Mouse (Mus musculus) left cerebral cortex, postnatal 4 days (tissue): ENCODE data around the gene Olfr152. TPM values are rescaled to one million over a fixed set of nuclear protein-coding genes. Genes with fewer than 3 reads are reported as not detected.

Source experiments
- DNase-seq: peaks from one replicate; pipeline ENCODE4 v3.0.0-alpha.2; 2022
- intact Hi-C: fragments of 180-260 bp; cut with DNase I; formaldehyde crosslinking; loops from one replicate; pipeline ENCODE4 v1.15.1; 2025
- total RNA-seq, 2 experiments: library from RNA; stranded (reverse); gene quantifications; 2 replicates each; pipeline ENCODE4 v1.2.3; 2021

Gene Olfr152
- total RNA-seq, result not detected

- intact Hi-C loops, result no loop called here
- no peak for DNase-seq
These were observed at the start of gene Olfr152 for GRCm38 (mm10) chr2:87779183-87779582. Gene Olfr152 (plus strand): TSS chr2:87779483.

GRCm38 (mm10) chr2:87739878-87740277 is 39.4 kb upstream of the Olfr152 start, which contains the start of gene Olfr1138:
Gene Olfr1138 (minus strand): TSS chr2:87739978.
- DNase-seq, result no peak
- intact Hi-C loops, result no loop called here

- intact Hi-C loops, result no loop called here
- no peak for DNase-seq
These were observed 35.8 kb upstream of the Olfr152 start, which contains the start of gene Olfr1140 for GRCm38 (mm10) chr2:87743452-87743851. Gene Olfr1140 (plus strand): TSS chr2:87743752.

- intact Hi-C loops, result no loop called here
- no peak for DNase-seq
These were observed 25.4 kb upstream of the Olfr152 start, which contains the start of gene Olfr1141 for GRCm38 (mm10) chr2:87753891-87754290. Gene Olfr1141 (minus strand): TSS chr2:87753991.

GRCm38 (mm10) chr2:87776143-87776542 is 3.1 kb upstream of the Olfr152 start:
- intact Hi-C loops, result no loop called here
- DNase-seq, result no peak

GRCm38 (mm10) chr2:87800292-87800691 is 21.0 kb downstream of the Olfr152 start, which contains the start of gene Olfr1143:
Gene Olfr1143 (plus strand): TSS chr2:87800592.
- DNase-seq, result no peak
- intact Hi-C loops, result no loop called here

- no peak for DNase-seq
- intact Hi-C loops, result no loop called here
These were observed 30.2 kb downstream of the Olfr152 start, which contains the start of gene Olfr1145 for GRCm38 (mm10) chr2:87809522-87809921. Gene Olfr1145 (plus strand): TSS chr2:87809822.

- no peak for DNase-seq
- intact Hi-C loops, result no loop called here
These were observed 51.0 kb downstream of the Olfr152 start, which contains the start of gene Olfr1148 for GRCm38 (mm10) chr2:87830233-87830632. Gene Olfr1148 (plus strand): TSS chr2:87830533.

Other genes starting within 250 kb of the Olfr152 start
- not detected for gene Olfr153, start 247.7 kb upstream of the Olfr152 start, total RNA-seq
- gene Olfr1128, start 233.9 kb upstream of the Olfr152 start, total RNA-seq, result not detected
- gene Olfr1129, start 205.6 kb upstream of the Olfr152 start, total RNA-seq, result not detected
- not detected for gene Olfr1130, start 173.3 kb upstream of the Olfr152 start, total RNA-seq
- not detected for gene Olfr1131, start 152.4 kb upstream of the Olfr152 start, total RNA-seq
- gene Olfr1132, start 141.9 kb upstream of the Olfr152 start, total RNA-seq, result not detected
- gene Olfr1133, start 132.1 kb upstream of the Olfr152 start, total RNA-seq, result not detected
- gene Olfr1134, start 121.0 kb upstream of the Olfr152 start, total RNA-seq, result not detected
- gene Olfr1135, start 105.8 kb upstream of the Olfr152 start, total RNA-seq, result not detected
- not detected for gene Olfr1136, start 85.5 kb upstream of the Olfr152 start, total RNA-seq
- not detected for gene Olfr1137, start 66.3 kb upstream of the Olfr152 start, total RNA-seq
- gene Olfr1138, start 39.5 kb upstream of the Olfr152 start, total RNA-seq, result not detected
- gene Olfr1140, start 35.7 kb upstream of the Olfr152 start, total RNA-seq, result not detected
- gene Olfr1141, start 25.5 kb upstream of the Olfr152 start, total RNA-seq, result not detected
- gene Olfr1143, start 21.1 kb downstream of the Olfr152 start, total RNA-seq, result not detected
- gene Olfr1145, start 30.3 kb downstream of the Olfr152 start, total RNA-seq, result not detected
- gene Olfr1148, start 51.0 kb downstream of the Olfr152 start, total RNA-seq, result not detected
- gene Olfr1150-ps1, start 64.5 kb downstream of the Olfr152 start, total RNA-seq, result not detected
- not detected for gene Olfr1151, start 76.4 kb downstream of the Olfr152 start, total RNA-seq
- gene Olfr1152, start 87.0 kb downstream of the Olfr152 start, total RNA-seq, result not detected
- not detected for gene Olfr1153, start 115.5 kb downstream of the Olfr152 start, total RNA-seq
- gene Olfr1154, start 125.7 kb downstream of the Olfr152 start, total RNA-seq, result not detected
- gene Olfr1155, start 165.7 kb downstream of the Olfr152 start, total RNA-seq, result not detected
- under 1 TPM in 1 of 2 experiments, not detected in 1; 0.14 TPM for gene Olfr1156, start 173.6 kb downstream of the Olfr152 start, total RNA-seq
- not detected for gene Olfr1157, start 188.8 kb downstream of the Olfr152 start, total RNA-seq
- gene Olfr74, start 195.2 kb downstream of the Olfr152 start, total RNA-seq, result not detected
- not detected for gene Olfr1158, start 210.6 kb downstream of the Olfr152 start, total RNA-seq
- gene Olfr1160, start 228.8 kb downstream of the Olfr152 start, total RNA-seq, result not detected
- gene Olfr1161, start 243.3 kb downstream of the Olfr152 start, total RNA-seq, result not detected